Mouse (Mus musculus) lung, postnatal 0 days (tissue): ENCODE results near the gene Nipal4.

Source experiments
- CTCF ChIP-seq: IDR thresholded peaks from 2 replicates; pipeline ENCODE4 v1.5.1; 2016; ENCODE audit warnings: antibody characterized with exemption, mild to moderate bottlenecking
- EP300 ChIP-seq: IDR thresholded peaks from 2 replicates; pipeline ENCODE4 v1.6.1; 2016; ENCODE audit warnings: antibody characterized with exemption, mild to moderate bottlenecking, control low read depth

GRCm38 (mm10) chr11:46131022-46131986 is 35.0 kb downstream of the Nipal4 start:
- no peak for TF ChIP-seq CTCF
- no peak for TF ChIP-seq EP300
